Mouse (Mus musculus): ENCODE data around the gene Rac3.
"Not testable (repeated sequence)": the region's sequence is repeated elsewhere in the genome, so short reads cannot be mapped to it uniquely, and the experiment has no call there.

The Rac3 gene

GRCm38 (mm10) chr11:120721124-120722066 lies at the start of gene Rac3:
TSS of gene Rac3 (plus strand) at chr11:120721470.
- DNase-seq (ENCODE audit: low read depth, low spot score) = no peak

- peak; percentile 92 for DNase-seq (ENCODE audit: low read depth, low spot score)
Observed at GRCm38 (mm10) chr11:120672687-120673593, 48.3 kb upstream of the Rac3 start, which contains the start of gene Aspscr1. TSS of gene Aspscr1 (plus strand) at chr11:120672973.

GRCm38 (mm10) chr11:120673594-120674122 lies 47.6 kb upstream of the Rac3 start:
- DNase-seq (ENCODE audit: low read depth, low spot score) = no peak

GRCm38 (mm10) chr11:120675875-120676274 lies 45.4 kb upstream of the Rac3 start:
- DNase-seq (ENCODE audit: low read depth, low spot score) = not testable (repeated sequence)

- DNase-seq (ENCODE audit: low read depth, low spot score) = no peak
Observed at GRCm38 (mm10) chr11:120676951-120677350, 44.3 kb upstream of the Rac3 start.

- DNase-seq (ENCODE audit: low read depth, low spot score) = no peak
Observed at GRCm38 (mm10) chr11:120679909-120680308, 41.4 kb upstream of the Rac3 start.

GRCm38 (mm10) chr11:120682683-120683082 lies 38.6 kb upstream of the Rac3 start:
- DNase-seq (ENCODE audit: low read depth, low spot score) = no peak

GRCm38 (mm10) chr11:120683536-120683935 lies 37.7 kb upstream of the Rac3 start:
- no peak for DNase-seq (ENCODE audit: low read depth, low spot score)

- no peak for DNase-seq (ENCODE audit: low read depth, low spot score)
Observed at GRCm38 (mm10) chr11:120684086-120684485, 37.2 kb upstream of the Rac3 start.

- no peak for DNase-seq (ENCODE audit: low read depth, low spot score)
Observed at GRCm38 (mm10) chr11:120684660-120685059, 36.6 kb upstream of the Rac3 start.

- no peak for DNase-seq (ENCODE audit: low read depth, low spot score)
Observed at GRCm38 (mm10) chr11:120686650-120687272, 34.5 kb upstream of the Rac3 start.

- no peak for DNase-seq (ENCODE audit: low read depth, low spot score)
Observed at GRCm38 (mm10) chr11:120689365-120689764, 31.9 kb upstream of the Rac3 start.

- no peak for DNase-seq (ENCODE audit: low read depth, low spot score)
Observed at GRCm38 (mm10) chr11:120692471-120693011, 28.7 kb upstream of the Rac3 start.

- DNase-seq (ENCODE audit: low read depth, low spot score) = no peak
Observed at GRCm38 (mm10) chr11:120693461-120693860, 27.8 kb upstream of the Rac3 start.

- DNase-seq (ENCODE audit: low read depth, low spot score) = no peak
Observed at GRCm38 (mm10) chr11:120695184-120695583, 26.1 kb upstream of the Rac3 start.

GRCm38 (mm10) chr11:120695641-120696040 lies 25.6 kb upstream of the Rac3 start:
- no peak for DNase-seq (ENCODE audit: low read depth, low spot score)

GRCm38 (mm10) chr11:120696568-120696967 lies 24.7 kb upstream of the Rac3 start:
- DNase-seq (ENCODE audit: low read depth, low spot score) = no peak

- DNase-seq (ENCODE audit: low read depth, low spot score) = no peak
Observed at GRCm38 (mm10) chr11:120697741-120698140, 23.5 kb upstream of the Rac3 start.

- no peak for DNase-seq (ENCODE audit: low read depth, low spot score)
Observed at GRCm38 (mm10) chr11:120703696-120704454, 17.4 kb upstream of the Rac3 start.

Measured in embryo, embryonic 11.5 days (tissue).